Mouse (Mus musculus) CH12.LX (cell line): ENCODE measurements around the gene Hacl1.

Experiments
- BHLHE40 ChIP-seq: IDR thresholded peaks from 2 replicates; pipeline ENCODE4 v1.6.1; 2011; ENCODE audit warnings: mild to moderate bottlenecking, low read depth, low read length, improper control_type of control experiment
- CTCF ChIP-seq, 2 experiments: IDR thresholded peaks in 1 of 2; conservative IDR thresholded peaks in 1 of 2; 2 replicates each; pipeline ENCODE4 v1.5.1; 2011 to 2012; ENCODE audit warnings: low read depth in 2 of 2, low read length in 2 of 2, improper control_type of control experiment in 1 of 2, inconsistent platforms in 1 of 2, mild to moderate bottlenecking in 1 of 2, moderate library complexity in 1 of 2
- HCFC1 ChIP-seq: IDR thresholded peaks from 2 replicates; pipeline ENCODE4 v1.6.1; 2012; ENCODE audit warnings: low read depth, mild to moderate bottlenecking, inconsistent platforms, low read length, improper control_type of control experiment
- POLR2A ChIP-seq: IDR thresholded peaks from 2 replicates; pipeline ENCODE4 v1.6.1; 2011; ENCODE audit warnings: low read depth, mild to moderate bottlenecking, improper control_type of control experiment, low read length
- RAD21 ChIP-seq: IDR thresholded peaks from 2 replicates; pipeline ENCODE4 v1.6.1; 2011; ENCODE audit warnings: low read depth, mild to moderate bottlenecking, low read length, improper control_type of control experiment, moderate library complexity

DNA sequence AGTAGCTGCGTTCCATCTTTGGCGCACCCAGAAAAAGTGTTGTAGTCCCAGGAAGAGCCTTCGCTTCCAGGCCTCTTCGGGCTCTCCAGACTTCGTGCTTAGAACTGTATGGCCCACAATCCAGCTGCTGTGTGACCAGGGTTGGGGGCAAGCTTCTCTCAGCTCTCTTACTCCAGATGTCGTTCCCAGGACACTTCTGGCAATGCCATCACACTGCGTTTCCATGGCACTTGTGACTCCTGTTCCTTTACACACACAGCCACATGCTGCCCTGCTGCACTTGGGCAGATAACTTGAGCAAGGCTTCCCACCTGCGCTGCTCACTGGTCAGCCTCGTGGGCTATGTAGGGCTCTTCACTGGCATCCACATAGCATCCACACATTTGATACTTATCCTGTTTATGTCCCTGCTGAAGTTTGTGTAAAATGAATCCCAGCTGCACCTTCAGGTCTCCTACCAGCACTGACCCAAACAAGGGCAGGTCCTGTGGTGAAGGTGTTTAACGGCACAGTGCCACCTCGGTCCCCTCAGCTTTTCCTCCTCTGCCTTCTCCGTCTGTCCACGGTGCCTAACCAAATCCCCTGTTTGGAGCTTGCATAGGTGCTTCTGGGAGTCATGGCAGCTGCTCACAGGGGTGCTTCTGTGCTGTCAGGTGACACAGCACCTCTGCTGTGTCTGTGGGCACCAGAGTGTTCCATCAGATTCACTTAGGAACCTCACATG is 22.5 kb upstream of the Hacl1 start:
- TF ChIP-seq CTCF (conservative IDR thresholded peaks at IDR 0.05 in 1 of 2, IDR thresholded peaks at IDR 0.05 in 1 of 2; ENCODE audit: low read depth in 2 of 2, low read length in 2 of 2) (no peak), BHLHE40 (no peak), RAD21 (no peak), HCFC1 (no peak), POLR2A (no peak)
